Comparison of ENCODE assay signal across 21 mouse cellular contexts in genomic region chr9:28329477-28329876, GRCm38 (mm10).
A peak's percentile ranks its signal among the peaks of the same experiment; 100 is the strongest.
DNase-seq lines count a peak whose midpoint lies in the region; ATAC-seq and TF ChIP-seq lines count a peak whose summit lies in the region.
"Had no signal": no experiment of that assay in that cellular context is flagged by ENCODE, and none has a peak within 500 bp of the region (broad histone marks: within the 10 kb centered on the region; RNA-seq: fewer than 3 reads in every experiment).

No protein-coding gene starts in this region.

- ATAC-seq in intestine, postnatal 0 days = no peak
- ATAC-seq in intestine, embryonic 16.5 days = no peak
- no peak for ATAC-seq in midbrain, postnatal 0 days (ENCODE audit: low FRiP score)
- no peak for ATAC-seq in midbrain, embryonic 11.5 days (ENCODE audit: low FRiP score)
- ATAC-seq: activated CD4-positive, CD25-positive, alpha-beta regulatory T cell, adult 4 months; forebrain, embryonic 16.5 days; intestine, embryonic 15.5 days; Patski had no signal

- H3K36me3 ChIP-seq in intestine, postnatal 0 days (ENCODE audit: control insufficient read depth, insufficient read depth) = no peaks in the 10 kb centered on the region
- H3K36me3 ChIP-seq in intestine, embryonic 16.5 days (ENCODE audit: control insufficient read depth, insufficient read depth, low read length) = no peaks in the 10 kb centered on the region
- no peaks in the 10 kb centered on the region for H3K36me3 ChIP-seq in midbrain, postnatal 0 days (ENCODE audit: insufficient read depth, low read length)
- H3K36me3 ChIP-seq in midbrain, embryonic 11.5 days (ENCODE audit: control insufficient read depth, insufficient read depth, low read length) = no peaks in the 10 kb centered on the region
- H3K36me3 ChIP-seq: embryonic facial prominence, embryonic 13.5 days; forebrain, embryonic 12.5 days; heart, embryonic 13.5 days; hindbrain, embryonic 13.5 days; intestine, embryonic 15.5 days had no signal

- H3K4me1 ChIP-seq in intestine, postnatal 0 days (replicated peaks; ENCODE audit: control insufficient read depth, insufficient read depth, low read length) = no peaks in the 10 kb centered on the region
- no peaks in the 10 kb centered on the region for H3K4me1 ChIP-seq in intestine, embryonic 16.5 days (ENCODE audit: control insufficient read depth, insufficient read depth, low read length)
- H3K4me1 ChIP-seq in midbrain, postnatal 0 days (ENCODE audit: insufficient read depth, low read length) = peaks cover 8% of the 10 kb centered on the region
- H3K4me1 ChIP-seq in midbrain, embryonic 11.5 days (ENCODE audit: control insufficient read depth, insufficient read depth, low read length) = no peaks in the 10 kb centered on the region
- H3K4me1 ChIP-seq: embryonic facial prominence, embryonic 13.5 days; intestine, embryonic 15.5 days had no signal

- H3K4me2 ChIP-seq in intestine, postnatal 0 days (replicated peaks; ENCODE audit: low read depth) = no peak overlapping the region
- no peak overlapping the region for H3K4me2 ChIP-seq in intestine, embryonic 16.5 days (ENCODE audit: low read depth, low read length)
- H3K4me2 ChIP-seq in midbrain, postnatal 0 days (ENCODE audit: low read depth, low read length, poor library complexity, severe bottlenecking) = no peak overlapping the region
- H3K4me2 ChIP-seq in midbrain, embryonic 11.5 days = no peak overlapping the region
- H3K4me2 ChIP-seq: embryonic facial prominence, embryonic 13.5 days; forebrain, embryonic 12.5 days; heart, embryonic 13.5 days; hindbrain, embryonic 13.5 days; intestine, embryonic 15.5 days had no signal

- no peaks in the 10 kb centered on the region for H3K9me3 ChIP-seq in intestine, postnatal 0 days (ENCODE audit: control insufficient read depth)
- H3K9me3 ChIP-seq in intestine, embryonic 16.5 days (ENCODE audit: control insufficient read depth, low read length) = no peaks in the 10 kb centered on the region
- no peaks in the 10 kb centered on the region for H3K9me3 ChIP-seq in midbrain, postnatal 0 days (ENCODE audit: low read length)
- no peaks in the 10 kb centered on the region for H3K9me3 ChIP-seq in midbrain, embryonic 11.5 days (ENCODE audit: control insufficient read depth, low read length)
- H3K9me3 ChIP-seq: embryonic facial prominence, embryonic 13.5 days; forebrain, embryonic 12.5 days; heart, embryonic 13.5 days; hindbrain, embryonic 13.5 days; intestine, embryonic 15.5 days had no signal

- H3K9ac ChIP-seq in intestine, postnatal 0 days (ENCODE audit: low read depth, low read length) = no peak overlapping the region
- no peak overlapping the region for H3K9ac ChIP-seq in intestine, embryonic 16.5 days (ENCODE audit: low read depth, low read length)
- H3K9ac ChIP-seq in midbrain, postnatal 0 days (replicated peaks; ENCODE audit: low read length, poor library complexity, severe bottlenecking) = no peak overlapping the region
- H3K9ac ChIP-seq in midbrain, embryonic 11.5 days (ENCODE audit: low read length) = no peak overlapping the region
- H3K9ac ChIP-seq: embryonic facial prominence, embryonic 13.5 days; forebrain, embryonic 12.5 days; heart, embryonic 13.5 days; hindbrain, embryonic 13.5 days; intestine, embryonic 15.5 days had no signal

- TF ChIP-seq CTCF in intestine, postnatal 0 days (IDR thresholded peaks at IDR 0.05; ENCODE audit: low read depth) = peak; percentile 24; the same call in 1 of the 2 replicates
- peak; percentile 28; the same call in 1 of the 2 replicates for TF ChIP-seq CTCF in midbrain, postnatal 0 days (IDR thresholded peaks at IDR 0.05)

- peak; percentile 30 for DNase-seq in adrenal gland, postnatal 14 days
- no peak for DNase-seq in adrenal gland, postnatal 4 days (ENCODE audit: low spot score in 2 of 2)
- no peak for DNase-seq in midbrain, postnatal 0 days (ENCODE audit: low spot score)
- no peak for DNase-seq in midbrain, embryonic 11.5 days (ENCODE audit: low spot score, missing footprints)
- no peak for DNase-seq in lung, postnatal 25 days (ENCODE audit: low spot score)
- DNase-seq: cerebellum, adult 11-12 months; cerebellum, adult 9-10 months; cerebellum, postnatal 25 days; gastrocnemius, postnatal 10 days; heart, postnatal 4 days had no signal

- no peaks in the 10 kb centered on the region for H3K27me3 ChIP-seq in intestine, postnatal 0 days (replicated peaks; ENCODE audit: control insufficient read depth, insufficient read depth, low read length)
- H3K27me3 ChIP-seq in intestine, embryonic 16.5 days (replicated peaks; ENCODE audit: control insufficient read depth, insufficient read depth, low read length) = no peaks in the 10 kb centered on the region
- no peaks in the 10 kb centered on the region for H3K27me3 ChIP-seq in midbrain, postnatal 0 days (ENCODE audit: insufficient read depth, low read length)
- H3K27me3 ChIP-seq in midbrain, embryonic 11.5 days (ENCODE audit: control insufficient read depth, insufficient read depth, low read length) = no peaks in the 10 kb centered on the region
- H3K27me3 ChIP-seq: CH12.LX; embryonic facial prominence, embryonic 13.5 days; forebrain, embryonic 12.5 days; heart, embryonic 13.5 days; hindbrain, embryonic 13.5 days; intestine, embryonic 15.5 days had no signal

- H3K27ac ChIP-seq in intestine, postnatal 0 days (ENCODE audit: low read depth, low read length) = no peak overlapping the region
- H3K27ac ChIP-seq in intestine, embryonic 16.5 days (ENCODE audit: low read length) = no peak overlapping the region
- H3K27ac ChIP-seq in midbrain, postnatal 0 days (ENCODE audit: low read depth, low read length) = no peak overlapping the region
- no peak overlapping the region for H3K27ac ChIP-seq in midbrain, embryonic 11.5 days (ENCODE audit: low read depth, low read length)
- H3K27ac ChIP-seq: embryonic facial prominence, embryonic 13.5 days; forebrain, embryonic 12.5 days; heart, embryonic 13.5 days; hindbrain, embryonic 13.5 days; intestine, embryonic 15.5 days had no signal

- no peak overlapping the region for H3K4me3 ChIP-seq in intestine, postnatal 0 days (ENCODE audit: low read depth, low read length)
- no peak overlapping the region for H3K4me3 ChIP-seq in intestine, embryonic 16.5 days (ENCODE audit: low read length)
- no peak overlapping the region for H3K4me3 ChIP-seq in midbrain, postnatal 0 days (ENCODE audit: low read depth, low read length)
- no peak overlapping the region for H3K4me3 ChIP-seq in midbrain, embryonic 11.5 days (ENCODE audit: low read depth, low read length)
- H3K4me3 ChIP-seq: embryonic facial prominence, embryonic 13.5 days; forebrain, embryonic 12.5 days; heart, embryonic 13.5 days; hindbrain, embryonic 13.5 days; intestine, embryonic 15.5 days had no signal
